Mouse (Mus musculus) left cerebral cortex, postnatal 14 days (tissue): Measurements from ENCODE around the gene 4933430I17Rik. TPM values are rescaled to one million over a fixed set of nuclear protein-coding genes. Genes with fewer than 3 reads are reported as not detected.
"Not testable (repeated sequence)": the region's sequence is repeated elsewhere in the genome, so short reads cannot be mapped to it uniquely, and the experiment has no call there.

Experiments used
- DNase-seq, 2 experiments: peaks; one replicate each; pipeline ENCODE4 v3.0.0; 2021 to 2022; ENCODE audit warnings: low spot score in 2 of 2, mixed read lengths in 1 of 2
- intact Hi-C: fragments of 180-260 bp; cut with DNase I; formaldehyde crosslinking; loops from one replicate; pipeline ENCODE4 v1.15.1; 2025
- total RNA-seq, 2 experiments: library from RNA; stranded (reverse); gene quantifications; 2 replicates each; pipeline ENCODE4 v1.2.3; 2021

Gene 4933430I17Rik
- total RNA-seq, 2 experiments from 2014 or later, result 0.33 to 0.61 TPM

- intact Hi-C loops, result no loop called here
- DNase-seq, result peak; percentile 23 to 36
Measured at GRCm38 (mm10) chr4:62583265-62584092, 58.3 kb downstream of the 4933430I17Rik start.

GRCm38 (mm10) chr4:62587067-62587466 lies 61.9 kb downstream of the 4933430I17Rik start:
- DNase-seq, result no peak
- intact Hi-C loops, result no loop called here

GRCm38 (mm10) chr4:62590878-62591277 lies 65.7 kb downstream of the 4933430I17Rik start:
- intact Hi-C loops, result no loop called here
- DNase-seq, result no peak

GRCm38 (mm10) chr4:62591326-62591725 lies 66.2 kb downstream of the 4933430I17Rik start:
- intact Hi-C loops, result no loop called here
- no peak for DNase-seq

- DNase-seq, intact Hi-C loops: not testable (repeated sequence)
Measured at GRCm38 (mm10) chr4:62593546-62594240, 68.5 kb downstream of the 4933430I17Rik start.

DNA sequence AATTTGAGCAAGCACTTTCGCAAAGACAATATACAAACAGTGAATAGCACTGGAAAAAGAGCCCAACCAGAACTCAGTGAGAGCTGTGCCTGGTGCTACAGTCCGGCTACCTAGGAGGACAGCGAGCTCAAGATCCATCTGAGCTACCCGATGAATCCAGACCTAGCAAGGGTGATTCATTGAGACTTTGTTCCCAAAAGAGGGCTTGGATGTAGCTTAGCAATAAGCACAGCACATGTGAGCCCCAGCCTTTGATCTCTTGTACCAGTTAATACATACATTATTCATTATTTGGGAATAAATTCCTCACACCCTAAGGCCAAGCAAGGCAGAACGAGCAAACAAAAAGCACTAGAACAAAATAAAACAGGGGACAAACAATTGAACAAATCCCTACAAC lies 69.3 kb downstream of the 4933430I17Rik start:
- DNase-seq, result no peak
- intact Hi-C loops, result no loop called here

- intact Hi-C loops, result no loop called here
- DNase-seq, result no peak
Measured at GRCm38 (mm10) chr4:62596051-62596450, 70.9 kb downstream of the 4933430I17Rik start.

Other genes with a start within 250 kb of the 4933430I17Rik start
- 10 to 100 TPM; 37.3 to 40.2 TPM for gene Fkbp15, start 164.8 kb upstream of the 4933430I17Rik start, total RNA-seq
- 10 to 100 TPM; 27.9 to 29.8 TPM for gene Slc31a1, start 164.6 kb upstream of the 4933430I17Rik start, total RNA-seq
- 10 to 100 TPM; 46.2 to 47.1 TPM for gene Cdc26, start 116.7 kb upstream of the 4933430I17Rik start, total RNA-seq
- gene Prpf4, start 116.6 kb upstream of the 4933430I17Rik start, total RNA-seq, result 10 to 100 TPM; 11.5 to 11.6 TPM
- not detected for gene Rnf183, start 90.1 kb upstream of the 4933430I17Rik start, total RNA-seq
- 1 to 10 TPM; 9.0 to 9.4 TPM for gene Wdr31, start 54.5 kb upstream of the 4933430I17Rik start, total RNA-seq
- gene Bspry, start 45.3 kb upstream of the 4933430I17Rik start, total RNA-seq, result under 1 TPM; 0.42 to 0.70 TPM
- gene Hdhd3, start 21.9 kb upstream of the 4933430I17Rik start, total RNA-seq, result 1 to 10 TPM; 9.1 to 9.8 TPM
- gene Alad, start 5.5 kb upstream of the 4933430I17Rik start, total RNA-seq, result 10 to 100 TPM; 22.2 to 25.4 TPM
- gene Pole3, start 301 bp upstream of the 4933430I17Rik start, total RNA-seq, result 10 to 100 TPM; 19.5 to 24.4 TPM
- gene Rgs3, start 34.5 kb downstream of the 4933430I17Rik start, total RNA-seq, result 10 to 100 TPM; 22.2 to 27.2 TPM